Mouse (Mus musculus): ENCODE results near the gene Kcns1.
A peak's percentile ranks its signal among the peaks of the same experiment; 100 is the strongest.

Gene Kcns1

GRCm38 (mm10) chr2:164173394-164173793, 2.5 kb upstream of the Kcns1 start:
- DNase-seq (ENCODE audit: low spot score) = no peak

DNA sequence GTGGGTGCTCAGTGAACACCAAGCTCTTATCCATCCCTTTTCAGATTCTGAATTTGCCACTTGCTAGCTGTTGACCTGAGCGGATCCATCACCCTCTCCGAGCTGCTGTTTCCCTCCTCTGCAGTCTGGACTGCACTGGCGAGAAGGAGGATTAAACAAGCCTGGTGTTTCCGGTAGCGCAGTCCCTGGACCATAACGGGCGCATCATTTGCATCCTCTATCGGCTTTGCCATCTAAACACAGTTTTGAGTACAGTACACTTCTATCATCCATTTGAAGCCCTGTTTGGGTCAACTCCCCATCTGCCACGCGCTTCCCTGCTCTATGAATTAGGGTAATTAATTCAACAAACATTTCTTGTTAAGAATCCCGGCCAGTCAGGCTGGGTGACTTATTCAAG, 587 bp downstream of the Kcns1 start:
- no peak for DNase-seq (ENCODE audit: low spot score)

GRCm38 (mm10) chr2:164168571-164168946, 2.4 kb downstream of the Kcns1 start:
- DNase-seq (ENCODE audit: low spot score) = no peak

GRCm38 (mm10) chr2:164167752-164168570, 3.0 kb downstream of the Kcns1 start:
- DNase-seq (ENCODE audit: low spot score) = no peak

GRCm38 (mm10) chr2:164164941-164165340, 6.0 kb downstream of the Kcns1 start:
- DNase-seq (ENCODE audit: low spot score) = no peak

DNA sequence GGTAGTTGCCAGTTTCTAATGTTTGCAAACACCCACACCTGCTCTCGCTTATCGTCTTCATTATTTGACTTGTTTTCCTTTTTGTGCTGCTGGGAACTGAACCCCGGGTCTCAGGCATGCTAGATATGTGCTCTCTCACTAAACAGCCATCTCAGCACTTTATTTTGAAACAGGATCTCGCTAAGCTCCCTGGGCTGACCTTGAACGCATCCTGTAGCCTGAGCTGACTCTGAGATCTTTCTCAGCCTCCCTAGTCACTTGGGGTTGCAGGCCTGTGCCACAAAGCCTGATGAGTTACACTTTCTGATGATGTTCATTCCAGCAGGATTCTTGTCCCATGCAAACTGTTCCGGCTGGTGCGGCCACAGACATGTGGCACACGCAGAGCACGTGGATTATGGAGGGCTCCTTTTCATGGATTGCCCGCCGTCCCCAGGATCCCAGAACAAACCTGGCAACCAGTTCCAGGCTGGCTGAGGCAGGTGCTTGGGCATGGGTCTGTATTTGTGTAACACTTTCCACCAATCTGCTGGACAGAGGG, 9.3 kb downstream of the Kcns1 start:
- DNase-seq (ENCODE audit: low spot score) = no peak

DNA sequence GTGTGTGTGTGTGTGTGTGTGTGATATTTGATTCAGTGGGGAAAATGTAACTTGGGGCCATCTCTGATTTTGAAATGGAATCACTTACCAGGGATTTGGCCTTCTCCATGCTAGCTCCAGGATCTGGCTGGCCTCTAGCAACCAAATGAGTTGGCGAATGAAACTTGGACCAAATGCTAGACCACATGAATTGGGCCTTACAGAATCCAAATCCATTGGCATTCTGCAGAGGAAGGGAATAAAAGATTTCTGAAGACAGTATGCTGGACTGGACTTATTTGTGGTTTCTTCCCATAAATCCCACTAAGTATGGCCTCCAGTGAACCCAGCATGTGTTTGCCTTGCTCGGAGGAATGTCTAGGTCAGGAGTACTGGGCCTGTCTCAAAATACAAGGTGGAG, 12.1 kb downstream of the Kcns1 start:
- DNase-seq (ENCODE audit: low spot score) = no peak

DNA sequence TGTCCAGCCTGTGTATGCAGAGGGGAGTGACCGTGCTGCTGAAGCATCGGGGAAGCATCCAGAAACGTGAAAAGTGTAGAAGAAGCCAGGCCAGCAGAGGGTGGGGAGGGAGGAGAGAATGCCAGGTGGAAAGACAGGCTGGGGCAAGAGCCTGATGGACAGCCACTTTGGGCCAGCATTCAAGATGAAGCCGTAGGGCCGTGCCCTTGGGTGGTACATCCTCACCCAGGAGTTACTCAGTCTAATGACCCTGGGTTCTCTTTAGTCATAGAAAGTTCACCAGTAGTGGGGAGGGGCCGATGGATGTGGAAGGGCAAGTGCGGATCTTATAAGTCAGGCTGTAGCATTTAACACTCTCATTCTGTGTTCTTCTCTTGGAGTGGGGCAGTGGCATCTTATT, 14.8 kb downstream of the Kcns1 start:
- DNase-seq (ENCODE audit: low spot score) = no peak

GRCm38 (mm10) chr2:164154007-164154406, 16.9 kb downstream of the Kcns1 start:
- no peak for DNase-seq (ENCODE audit: low spot score)

GRCm38 (mm10) chr2:164152341-164152740, 18.6 kb downstream of the Kcns1 start:
- DNase-seq (ENCODE audit: low spot score) = no peak

DNA sequence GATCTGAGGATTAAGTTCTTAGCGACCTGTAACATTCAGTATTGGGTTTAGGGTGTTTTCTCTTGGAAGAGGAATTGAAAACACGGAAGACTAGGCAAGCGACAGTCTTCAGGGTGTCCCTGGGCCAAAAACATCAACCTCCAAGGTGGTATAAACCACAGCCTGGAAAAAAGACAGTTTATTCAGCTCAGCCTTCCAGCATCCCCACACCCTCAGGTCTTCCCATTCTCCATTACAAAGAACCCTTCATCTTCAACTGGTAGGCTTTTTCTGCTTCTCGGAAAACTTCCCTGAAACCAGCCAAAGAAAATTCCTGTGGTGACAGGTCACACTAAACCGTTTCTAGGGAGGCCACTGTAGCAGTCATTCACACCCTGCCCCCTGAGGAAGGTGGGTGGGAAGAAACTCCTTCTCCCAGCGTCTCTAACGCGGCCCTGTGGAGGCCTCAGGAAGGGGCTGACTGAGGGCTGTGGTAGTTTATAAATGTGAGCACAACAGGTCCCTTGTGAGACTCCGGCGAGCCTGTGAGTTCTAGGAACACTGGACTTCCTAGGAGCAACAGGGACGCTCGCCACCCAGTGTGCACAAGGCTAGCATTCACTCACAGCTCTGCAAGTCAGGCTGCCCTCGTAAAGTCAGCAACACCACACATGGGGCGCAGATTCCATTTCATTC, 20.7 kb downstream of the Kcns1 start:
- DNase-seq (ENCODE audit: low spot score) = no peak

- DNase-seq (ENCODE audit: low spot score) = no peak
Observed at GRCm38 (mm10) chr2:164146556-164146955, 24.4 kb downstream of the Kcns1 start.

- no peak for DNase-seq (ENCODE audit: low spot score)
Observed at GRCm38 (mm10) chr2:164144541-164144940, 26.4 kb downstream of the Kcns1 start.

- DNase-seq (ENCODE audit: low spot score) = no peak
Observed at GRCm38 (mm10) chr2:164144025-164144424, 26.9 kb downstream of the Kcns1 start.

GRCm38 (mm10) chr2:164142021-164142420, 28.9 kb downstream of the Kcns1 start:
- no peak for DNase-seq (ENCODE audit: low spot score)

GRCm38 (mm10) chr2:164137754-164138153, 33.2 kb downstream of the Kcns1 start:
- no peak for DNase-seq (ENCODE audit: low spot score)

DNA sequence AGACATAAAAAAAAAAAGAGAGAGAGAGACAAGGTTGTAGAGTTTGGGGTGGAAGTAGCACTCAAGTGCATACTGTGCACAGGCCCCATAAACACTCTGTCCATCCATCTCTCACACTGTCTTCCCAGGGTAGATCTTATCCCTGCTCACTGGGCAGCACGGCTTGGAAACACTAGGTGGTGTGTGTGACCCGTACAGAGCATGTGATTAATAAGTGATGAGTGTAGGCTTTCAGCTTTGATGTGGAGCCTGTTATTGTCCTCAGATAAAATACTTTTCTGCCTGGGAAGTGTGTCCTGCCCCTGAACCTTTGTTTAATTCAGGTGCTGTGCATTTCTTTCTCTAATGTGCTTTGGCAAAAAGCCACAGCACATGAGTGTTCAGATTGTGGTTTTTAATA, 34.5 kb downstream of the Kcns1 start:
- no peak for DNase-seq (ENCODE audit: low spot score)

GRCm38 (mm10) chr2:164135367-164135766, 35.5 kb downstream of the Kcns1 start:
- DNase-seq (ENCODE audit: low spot score) = no peak

GRCm38 (mm10) chr2:164134563-164134962, 36.4 kb downstream of the Kcns1 start:
- peak; percentile 26 for DNase-seq (ENCODE audit: low spot score)

DNA sequence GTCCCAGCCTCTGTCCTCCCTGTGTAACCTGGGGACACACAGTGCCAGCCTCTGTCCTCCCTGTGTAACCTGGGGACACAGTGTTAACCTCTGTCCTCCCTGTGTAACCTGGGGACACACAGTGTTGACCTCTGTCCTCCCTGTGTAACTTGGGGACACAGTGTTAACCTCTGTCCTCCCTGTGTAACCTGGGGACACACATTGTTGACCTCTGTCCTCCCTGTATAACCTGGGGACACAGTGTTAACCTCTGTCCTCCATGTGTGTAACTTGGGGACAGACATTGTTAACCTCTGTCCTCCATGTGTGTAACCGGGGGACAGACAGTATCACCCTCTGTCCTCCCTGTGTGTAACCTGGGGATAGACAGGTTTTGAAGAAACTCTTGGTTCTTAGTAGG, 39.3 kb downstream of the Kcns1 start:
- DNase-seq (ENCODE audit: low spot score) = no peak

DNA sequence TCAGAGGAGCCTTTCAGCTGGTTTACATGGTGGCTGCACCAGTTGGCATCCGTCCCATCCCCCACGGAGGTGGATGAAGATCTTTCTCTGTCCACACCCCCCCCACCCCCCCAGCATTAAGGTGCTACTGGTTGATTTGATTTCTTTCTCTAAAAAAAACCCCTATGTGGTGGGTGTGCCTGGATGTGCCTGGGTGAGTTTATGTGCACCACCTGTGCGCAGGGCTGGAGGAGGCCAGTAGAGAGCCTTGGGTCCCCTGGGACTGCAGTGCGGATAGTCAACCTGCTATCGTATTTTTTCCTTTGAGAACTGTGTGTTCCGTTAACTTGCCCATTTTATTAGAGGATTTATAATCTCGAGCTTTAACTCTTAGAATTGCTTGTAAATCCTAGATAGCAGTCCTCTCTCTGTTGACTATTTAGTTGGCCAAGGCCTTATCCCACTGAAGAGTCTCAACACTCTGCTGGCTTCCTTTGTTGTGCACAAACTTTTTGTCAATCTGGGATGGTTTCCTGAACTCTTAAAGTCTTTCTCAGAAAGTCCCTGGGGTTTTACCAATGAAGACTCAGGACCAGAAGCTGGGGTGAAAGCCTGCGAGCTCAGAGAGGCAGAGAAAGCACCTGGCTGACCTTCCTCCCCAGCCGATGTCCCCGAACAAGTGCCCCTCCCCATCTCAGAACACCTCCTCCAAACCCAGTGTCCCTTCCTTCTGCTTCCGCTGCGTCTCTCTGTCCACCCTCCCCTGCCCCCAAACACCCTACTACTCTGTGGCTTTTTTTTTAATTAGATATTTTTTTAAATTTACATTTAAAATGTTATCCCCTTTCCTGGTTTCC, 42.1 kb downstream of the Kcns1 start:
- no peak for DNase-seq (ENCODE audit: low spot score)

- no peak for DNase-seq (ENCODE audit: low spot score)
Observed at GRCm38 (mm10) chr2:164127297-164127696, 43.6 kb downstream of the Kcns1 start.
